8 mouse cellular contexts compared by ENCODE assay signal in genomic region chr5:110779998-110780760, GRCm38 (mm10). TPM values are rescaled to one million over a fixed set of nuclear protein-coding genes. Genes with fewer than 3 reads are reported as not detected.
DNase-seq lines count a peak whose midpoint lies in the region; ATAC-seq and TF ChIP-seq lines count a peak whose summit lies in the region.

TSS of gene Pus1 (minus strand) at chr5:110780659.

- H3K9ac ChIP-seq in kidney, embryonic 15.5 days, result peak within 1 kb of the TSS; percentile 78

- WGBS in heart, embryonic 10.5 days, result under 1% methylated on average over 55 of the region's 57 CpGs
- WGBS in kidney, embryonic 15.5 days, result under 1% methylated on average over 57 of the region's 57 CpGs

- peaks cover 37% of the 10 kb centered on the region for H3K36me3 ChIP-seq in heart, embryonic 10.5 days
- H3K36me3 ChIP-seq in kidney, embryonic 15.5 days, result peaks cover 43% of the 10 kb centered on the region

- H3K9me3 ChIP-seq in heart, embryonic 10.5 days, result no peaks in the 10 kb centered on the region
- no peaks in the 10 kb centered on the region for H3K9me3 ChIP-seq in kidney, embryonic 15.5 days (replicated peaks)

- no peak for TF ChIP-seq CTCF in bone marrow macrophage, adult 2 months (IDR thresholded peaks at IDR 0.05; ENCODE audit: low read depth, low read length)
- no peak for TF ChIP-seq CTCF in embryonic fibroblast, embryonic 13.5 days (IDR thresholded peaks at IDR 0.05; ENCODE audit: borderline replicate concordance, insufficient read depth, low read length)

- TF ChIP-seq POLR2A in bone marrow macrophage, adult 2 months (IDR thresholded peaks at IDR 0.05; ENCODE audit: borderline replicate concordance, low read depth, low read length), result no peak
- TF ChIP-seq POLR2A in embryonic fibroblast, embryonic 13.5 days (IDR thresholded peaks at IDR 0.05; ENCODE audit: low read depth, low read length), result peak; percentile 82

- peak within 1 kb of the TSS; percentile 87 for H3K4me2 ChIP-seq in kidney, embryonic 15.5 days

- H3K27me3 ChIP-seq in heart, embryonic 10.5 days (ENCODE audit: insufficient read depth, poor library complexity, severe bottlenecking), result no peaks in the 10 kb centered on the region
- no peaks in the 10 kb centered on the region for H3K27me3 ChIP-seq in kidney, embryonic 15.5 days

- H3K27ac ChIP-seq in bone marrow macrophage, adult 2 months (ENCODE audit: insufficient read depth, low read depth, low read length), result no peak within 1 kb of the TSS; the same call in 1 of the 2 replicates
- peak within 1 kb of the TSS; percentile 57 for H3K27ac ChIP-seq in embryonic fibroblast, embryonic 13.5 days (ENCODE audit: insufficient read depth, low read length)
- peak within 1 kb of the TSS; percentile 90 for H3K27ac ChIP-seq in heart, embryonic 10.5 days
- peak within 1 kb of the TSS; percentile 75 for H3K27ac ChIP-seq in kidney, embryonic 15.5 days

- ATAC-seq in kidney, embryonic 15.5 days (replicated peaks; ENCODE audit: low FRiP score), result peak; percentile 91
- ATAC-seq in monocyte, adult 5-6 weeks (replicated peaks; ENCODE audit: insufficient number of reproducible peaks, low FRiP score, low TSS enrichment, poor library complexity, severe bottlenecking), result peak; percentile 81

- DNase-seq in A20 (ENCODE audit: low read depth, low spot score) (peak; percentile 88), liver (peak; percentile 91)
- DNase-seq in heart, embryonic 10.5 days (ENCODE audit: low spot score), result peak; percentile 94
- peak; percentile 90 to 95 for DNase-seq in spleen, postnatal 4 days (ENCODE audit: low spot score in 2 of 2)

- H3K4me3 ChIP-seq in bone marrow macrophage, adult 2 months (ENCODE audit: insufficient read depth, low read length), result peak within 1 kb of the TSS; percentile 98
- peak within 1 kb of the TSS; percentile 91 for H3K4me3 ChIP-seq in embryonic fibroblast, embryonic 13.5 days (ENCODE audit: insufficient read depth, low read length)
- H3K4me3 ChIP-seq in heart, embryonic 10.5 days, result peak within 1 kb of the TSS; percentile 95
- peak within 1 kb of the TSS; percentile 91 for H3K4me3 ChIP-seq in kidney, embryonic 15.5 days (replicated peaks)

- peaks cover 12% of the 10 kb centered on the region for H3K4me1 ChIP-seq in bone marrow macrophage, adult 2 months (ENCODE audit: control insufficient read depth, insufficient read depth, low read length)
- H3K4me1 ChIP-seq in embryonic fibroblast, embryonic 13.5 days (ENCODE audit: control insufficient read depth, insufficient read depth, low read length), result 0 out of 2 replicates have a peak, but pooled peaks cover 2% of the 10 kb centered on the region
- H3K4me1 ChIP-seq in heart, embryonic 10.5 days, result peaks cover 12% of the 10 kb centered on the region
- H3K4me1 ChIP-seq in kidney, embryonic 15.5 days, result peaks cover 23% of the 10 kb centered on the region

RNA-seq across cellular contexts. Expression of gene Pus1, which starts in this region (rescaled TPM):
- polyA plus RNA-seq in bone marrow macrophage, adult 2 months (2012; ENCODE audit: insufficient read depth, insufficient read length, missing spikeins), result 11.4 and 12.7 TPM in 2 replicates
- 20.4 and 21.7 TPM in 2 replicates for polyA plus RNA-seq in embryonic fibroblast, embryonic 13.5 days (2011; ENCODE audit: insufficient read length, low read depth, missing spikeins)
- 46.6 and 49.8 TPM in 2 replicates for polyA plus RNA-seq in heart, embryonic 10.5 days (2016; fragmentation: Nextera tagmentation; extraction: Ambion mirVana)
- polyA plus RNA-seq in kidney, embryonic 15.5 days (2015; fragmentation: Nextera tagmentation; extraction: Ambion mirVana), result 41.6 and 42.8 TPM in 2 replicates
- 26.3 to 29.9 TPM (median 28.8 TPM) in 3 replicates for total RNA-seq in monocyte, adult 5-6 weeks (2017)
